Mouse (Mus musculus) embryo, embryonic 11.5 days (tissue): ENCODE measurements around the gene Yjefn3.
"Not testable (repeated sequence)": the region's sequence is repeated elsewhere in the genome, so short reads cannot be mapped to it uniquely, and the experiment has no call there.

ENCODE experiments used
- DNase-seq: peaks from one replicate; pipeline ENCODE4 v3.0.0-alpha.2; 2012; ENCODE audit warnings: low read depth, low spot score

The Yjefn3 gene

GRCm38 (mm10) chr8:69902163-69903062, at the start of gene Yjefn3, which contains the start of the genes Tssk6 and Ndufa13:
Yjefn3 (minus strand) TSS chr8:69902712.
Tssk6 (plus strand) TSS chr8:69902184.
Ndufa13 (minus strand) TSS chr8:69902558.
- DNase-seq: no peak

- DNase-seq: no peak
Measured at GRCm38 (mm10) chr8:69950300-69950699, 47.8 kb upstream of the Yjefn3 start.

- not testable (repeated sequence) for DNase-seq
Measured at GRCm38 (mm10) chr8:69942495-69942894, 40.0 kb upstream of the Yjefn3 start.

- no peak for DNase-seq
Measured at GRCm38 (mm10) chr8:69940386-69940785, 37.9 kb upstream of the Yjefn3 start.

- DNase-seq: no peak
Measured at GRCm38 (mm10) chr8:69939633-69940032, 37.1 kb upstream of the Yjefn3 start.

- DNase-seq: no peak
Measured at GRCm38 (mm10) chr8:69938245-69938982, 35.9 kb upstream of the Yjefn3 start.

- no peak for DNase-seq
Measured at GRCm38 (mm10) chr8:69937466-69937865, 35.0 kb upstream of the Yjefn3 start.

- DNase-seq: no peak
Measured at GRCm38 (mm10) chr8:69936050-69936794, 33.7 kb upstream of the Yjefn3 start.

- no peak for DNase-seq
Measured at GRCm38 (mm10) chr8:69935431-69935830, 32.9 kb upstream of the Yjefn3 start.

- DNase-seq: no peak
Measured at GRCm38 (mm10) chr8:69934582-69934981, 32.1 kb upstream of the Yjefn3 start.

- no peak for DNase-seq
Measured at GRCm38 (mm10) chr8:69933811-69934210, 31.3 kb upstream of the Yjefn3 start.

GRCm38 (mm10) chr8:69926901-69927300, 24.4 kb upstream of the Yjefn3 start:
- DNase-seq: no peak

- no peak for DNase-seq
Measured at GRCm38 (mm10) chr8:69923986-69924385, 21.5 kb upstream of the Yjefn3 start.

GRCm38 (mm10) chr8:69921141-69921540, 18.6 kb upstream of the Yjefn3 start:
- DNase-seq: no peak

- no peak for DNase-seq
Measured at GRCm38 (mm10) chr8:69919876-69920662, 17.6 kb upstream of the Yjefn3 start.

GRCm38 (mm10) chr8:69919010-69919409, 16.5 kb upstream of the Yjefn3 start:
- peak; percentile 79 for DNase-seq

GRCm38 (mm10) chr8:69918506-69918905, 16.0 kb upstream of the Yjefn3 start:
- DNase-seq: no peak

GRCm38 (mm10) chr8:69915748-69916147, 13.2 kb upstream of the Yjefn3 start:
- no peak for DNase-seq

- DNase-seq: no peak
Measured at GRCm38 (mm10) chr8:69914526-69914925, 12.0 kb upstream of the Yjefn3 start.

- DNase-seq: no peak
Measured at GRCm38 (mm10) chr8:69912478-69913074, 10.1 kb upstream of the Yjefn3 start.

GRCm38 (mm10) chr8:69911917-69912316, 9.4 kb upstream of the Yjefn3 start:
- no peak for DNase-seq
